Mouse (Mus musculus): ENCODE data around the gene Dnajb12. TPM values are rescaled to one million over a fixed set of nuclear protein-coding genes. Genes with fewer than 3 reads are reported as not detected.

The Dnajb12 gene
- polyA plus RNA-seq, 1 experiment from 2014 or later: 36.0 TPM

DNA sequence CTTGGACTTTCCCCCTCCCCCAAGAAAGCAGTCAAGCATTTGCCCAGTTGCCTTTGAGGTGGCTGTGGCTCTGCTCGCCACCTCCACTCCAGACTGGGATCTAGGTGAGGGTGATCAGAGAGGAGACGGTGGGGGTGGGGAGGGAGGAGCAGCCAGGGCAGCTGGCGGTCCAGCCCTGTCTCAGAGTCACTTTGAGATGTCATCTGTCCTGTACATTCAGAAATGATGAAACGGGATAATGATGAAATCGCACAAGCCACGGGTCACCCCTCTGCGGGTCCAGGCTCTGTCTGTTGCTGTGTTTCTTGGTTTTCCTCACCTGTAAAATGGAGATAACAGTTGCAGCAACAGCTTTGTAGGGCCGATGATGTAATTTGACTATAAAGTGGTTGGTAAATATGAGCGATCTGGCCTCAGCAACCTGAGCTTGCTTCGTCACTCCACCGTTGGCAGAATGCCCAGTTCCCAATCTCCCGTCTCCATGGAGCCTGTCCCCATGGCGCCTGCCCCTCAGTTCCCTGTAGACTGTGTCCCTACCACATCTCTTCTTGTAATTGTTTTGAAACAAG lies 64.1 kb downstream of the Dnajb12 start:
- H3K27me3 ChIP-seq (ENCODE audit: control insufficient read depth, insufficient read depth, low read length): no peaks in the 10 kb centered on the region
- peak overlapping the region; percentile 21; the same call in 1 of the 2 replicates for H3K4me3 ChIP-seq (ENCODE audit: low read length)
- H3K4me1 ChIP-seq (ENCODE audit: control insufficient read depth, insufficient read depth, low read length): peaks cover 11% of the 10 kb centered on the region
- H3K27ac ChIP-seq (ENCODE audit: low read depth, low read length): peak overlapping the region; percentile 53
- no peaks in the 10 kb centered on the region for H3K36me3 ChIP-seq (ENCODE audit: control insufficient read depth, insufficient read depth, low read length)
- peak overlapping the region; percentile 52; the same call in 1 of the 2 replicates for H3K9ac ChIP-seq (ENCODE audit: low read depth, low read length)
- peak; percentile 61 for ATAC-seq (ENCODE audit: low FRiP score, low TSS enrichment)
- peak overlapping the region; percentile 50 for H3K4me2 ChIP-seq (replicated peaks; ENCODE audit: low read depth, low read length)
- 39% methylated on average over 13 of the region's 13 CpGs for WGBS
- H3K9me3 ChIP-seq (ENCODE audit: control insufficient read depth, low read length): no peaks in the 10 kb centered on the region

DNA sequence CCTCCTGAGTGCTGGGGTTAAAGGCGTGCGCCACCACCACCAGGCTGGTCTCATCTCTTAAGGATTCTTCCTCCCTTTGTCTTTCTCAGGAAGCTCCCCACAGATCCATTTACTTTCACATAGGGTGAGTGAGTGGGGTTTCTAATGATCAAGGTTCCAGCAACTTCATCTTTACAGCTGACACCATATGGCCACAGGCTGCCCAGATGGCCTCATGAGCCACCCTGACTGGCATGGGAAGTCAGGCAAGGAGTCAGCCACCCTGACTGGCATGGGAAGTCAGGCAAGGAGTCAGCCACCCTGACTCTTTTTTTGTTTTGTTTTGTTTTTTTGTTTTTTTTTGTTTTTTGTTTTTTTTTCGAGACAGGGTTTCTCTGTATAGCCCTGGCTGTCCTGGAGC lies 66.1 kb downstream of the Dnajb12 start:
- H3K27ac ChIP-seq (ENCODE audit: low read depth, low read length): no peak overlapping the region
- WGBS: 95% methylated on average over 3 of the region's 3 CpGs
- no peak for ATAC-seq (ENCODE audit: low FRiP score, low TSS enrichment)

DNA sequence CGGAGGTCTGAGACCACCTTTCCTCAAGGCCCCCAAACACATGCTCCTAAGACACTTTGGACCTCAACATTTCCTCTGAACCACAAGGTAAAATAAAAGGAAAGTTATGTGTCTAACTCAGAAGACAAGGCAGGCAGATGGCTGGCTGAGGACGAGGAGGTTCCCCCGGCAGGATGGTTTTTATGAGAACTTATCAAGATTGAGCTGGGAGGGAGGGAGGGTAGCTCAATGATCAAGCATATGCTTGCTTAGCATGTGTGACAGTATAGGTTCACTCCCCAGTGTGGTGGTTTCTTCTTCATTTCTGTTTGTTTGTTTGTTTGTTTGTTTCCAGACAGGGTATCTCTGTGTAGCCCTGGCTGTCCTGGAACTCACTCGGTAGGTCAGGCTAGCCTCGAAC lies 67.0 kb downstream of the Dnajb12 start:
- Histone ChIP-seq H3K9me3 (ENCODE audit: control insufficient read depth, low read length) (no peaks in the 10 kb centered on the region), H3K27ac (ENCODE audit: low read depth, low read length) (no peak overlapping the region), H3K36me3 (ENCODE audit: control insufficient read depth, insufficient read depth, low read length) (no peaks in the 10 kb centered on the region), H3K4me1 (ENCODE audit: control insufficient read depth, insufficient read depth, low read length) (peaks cover 29% of the 10 kb centered on the region), H3K27me3 (ENCODE audit: control insufficient read depth, insufficient read depth, low read length) (no peaks in the 10 kb centered on the region), H3K9ac (ENCODE audit: low read depth, low read length) (no peak overlapping the region), H3K4me3 (ENCODE audit: low read length) (no peak overlapping the region), H3K4me2 (replicated peaks; ENCODE audit: low read depth, low read length) (no peak overlapping the region)
- no peak for ATAC-seq (ENCODE audit: low FRiP score, low TSS enrichment)
- WGBS: 88% methylated on average over 5 of the region's 5 CpGs

More for the DNA sequence above, 66.1 kb downstream of the Dnajb12 start:
- Histone ChIP-seq H3K4me2 (replicated peaks; ENCODE audit: low read depth, low read length) (no peak overlapping the region), H3K36me3 (ENCODE audit: control insufficient read depth, insufficient read depth, low read length) (no peaks in the 10 kb centered on the region), H3K9me3 (ENCODE audit: control insufficient read depth, low read length) (no peaks in the 10 kb centered on the region), H3K27me3 (ENCODE audit: control insufficient read depth, insufficient read depth, low read length) (no peaks in the 10 kb centered on the region), H3K9ac (ENCODE audit: low read depth, low read length) (no peak overlapping the region), H3K4me3 (ENCODE audit: low read length) (no peak overlapping the region), H3K4me1 (ENCODE audit: control insufficient read depth, insufficient read depth, low read length) (peaks cover 24% of the 10 kb centered on the region)

DNA sequence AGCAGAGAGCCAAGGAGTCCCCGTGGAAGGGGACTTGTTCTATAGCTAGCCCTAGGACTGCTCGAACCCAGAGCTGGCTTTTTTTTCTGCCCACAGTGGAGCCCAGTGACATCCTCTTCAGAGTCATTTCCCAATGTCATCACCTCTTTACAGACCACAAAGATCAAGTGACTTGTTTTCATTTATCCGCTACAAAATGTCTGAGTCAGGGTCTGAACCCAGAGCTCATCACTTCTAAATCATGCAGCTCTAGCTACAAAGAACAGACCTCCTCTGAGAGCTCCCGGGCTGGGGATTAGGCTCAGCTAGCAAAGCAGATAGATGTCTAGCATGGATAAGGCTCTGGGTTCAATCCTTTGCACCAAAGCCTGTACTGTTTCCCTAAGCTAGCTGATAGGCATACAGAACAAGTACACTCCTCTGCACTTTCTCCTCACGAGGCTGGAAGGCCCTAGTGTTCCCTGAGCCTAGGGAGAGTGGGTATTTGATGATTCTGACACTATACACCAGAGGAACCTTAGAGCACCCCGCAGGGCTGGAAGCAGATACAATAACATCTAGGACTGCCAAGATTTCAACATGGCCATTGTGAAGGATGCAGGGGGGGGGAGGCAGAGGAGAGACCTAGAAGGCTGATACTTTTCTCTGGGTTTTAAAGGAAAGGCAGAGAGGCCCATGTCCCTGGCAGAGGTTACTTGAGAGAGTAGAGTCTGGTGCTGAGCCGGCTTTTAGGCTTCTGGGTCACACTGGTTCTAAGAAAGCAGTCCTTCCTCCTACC lies 68.1 kb downstream of the Dnajb12 start:
- peaks cover 29% of the 10 kb centered on the region for H3K4me1 ChIP-seq (ENCODE audit: control insufficient read depth, insufficient read depth, low read length)
- H3K4me3 ChIP-seq (ENCODE audit: low read length): no peak overlapping the region
- no peak for ATAC-seq (ENCODE audit: low FRiP score, low TSS enrichment)
- WGBS: 58% methylated on average over 7 of the region's 7 CpGs
- H3K9ac ChIP-seq (ENCODE audit: low read depth, low read length): no peak overlapping the region
- H3K36me3 ChIP-seq (ENCODE audit: control insufficient read depth, insufficient read depth, low read length): no peaks in the 10 kb centered on the region
- H3K27me3 ChIP-seq (ENCODE audit: control insufficient read depth, insufficient read depth, low read length): no peaks in the 10 kb centered on the region
- no peaks in the 10 kb centered on the region for H3K9me3 ChIP-seq (ENCODE audit: control insufficient read depth, low read length)
- no peak overlapping the region for H3K4me2 ChIP-seq (replicated peaks; ENCODE audit: low read depth, low read length)
- no peak overlapping the region for H3K27ac ChIP-seq (ENCODE audit: low read depth, low read length)

DNA sequence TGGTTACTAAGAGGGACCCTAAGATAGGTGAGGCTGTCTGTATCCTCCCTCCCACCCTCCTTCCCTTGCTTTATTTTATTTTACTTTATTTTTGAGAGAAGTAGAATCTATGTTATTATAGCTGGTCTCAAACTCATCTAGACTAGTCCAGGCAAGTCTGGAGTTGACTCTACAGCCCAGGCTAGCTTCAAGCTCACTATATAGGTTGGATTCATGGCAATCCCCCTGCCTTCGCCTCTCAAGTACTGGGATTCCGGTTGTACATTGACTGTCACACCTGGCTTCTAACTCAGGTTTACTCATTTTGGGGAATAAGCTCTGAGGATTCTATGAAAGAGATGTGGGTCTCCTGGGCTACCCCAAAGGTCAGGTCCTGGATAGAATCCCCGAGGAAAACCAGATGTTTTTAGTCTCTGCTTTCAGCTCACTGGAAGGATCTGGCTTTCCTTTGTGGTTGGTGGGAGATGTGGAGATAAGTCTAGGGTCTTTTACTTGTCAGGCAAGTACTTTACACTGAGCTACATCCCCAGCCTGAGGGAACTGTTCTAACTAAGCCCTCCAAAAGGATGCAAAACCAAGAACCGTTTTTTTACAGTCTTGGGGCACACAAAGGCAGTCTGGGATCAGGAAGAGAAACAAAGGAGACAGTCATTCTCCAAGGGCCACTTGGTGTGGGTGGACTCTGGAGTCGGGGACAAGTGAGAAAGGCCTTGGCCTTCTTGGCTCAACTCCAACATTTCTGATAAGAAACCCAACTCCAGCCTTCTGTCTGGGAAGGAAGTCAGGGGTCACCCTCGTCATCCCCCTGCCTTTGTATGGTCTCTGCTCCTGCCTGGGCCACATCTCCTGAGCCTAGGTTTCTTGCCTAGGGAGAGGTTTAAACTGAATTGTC lies 69.3 kb downstream of the Dnajb12 start:
- no peak overlapping the region; the same call in 1 of the 2 replicates for H3K9ac ChIP-seq (ENCODE audit: low read depth, low read length)
- H3K27me3 ChIP-seq (ENCODE audit: control insufficient read depth, insufficient read depth, low read length): no peaks in the 10 kb centered on the region
- H3K36me3 ChIP-seq (ENCODE audit: control insufficient read depth, insufficient read depth, low read length): no peaks in the 10 kb centered on the region
- H3K4me3 ChIP-seq (ENCODE audit: low read length): no peak overlapping the region
- H3K27ac ChIP-seq (ENCODE audit: low read depth, low read length): peak overlapping the region; percentile 49; the same call in 1 of the 2 replicates
- WGBS: 44% methylated on average over 6 of the region's 6 CpGs
- no peak for ATAC-seq (ENCODE audit: low FRiP score, low TSS enrichment)
- H3K4me2 ChIP-seq (replicated peaks; ENCODE audit: low read depth, low read length): 0 out of 2 replicates have a peak overlapping the region, but pooled peaks have one; percentile 94
- no peaks in the 10 kb centered on the region for H3K9me3 ChIP-seq (ENCODE audit: control insufficient read depth, low read length)
- H3K4me1 ChIP-seq (ENCODE audit: control insufficient read depth, insufficient read depth, low read length): peaks cover 24% of the 10 kb centered on the region

Other genes with a start within 250 kb of the Dnajb12 start
- 57.0 and 83.3 TPM in 2 replicates for gene Micu1, start 177.1 kb upstream of the Dnajb12 start, polyA plus RNA-seq (2014; fragmentation: Nextera tagmentation; extraction: Ambion mirVana)
- 1.8 and 2.9 TPM in 2 replicates for gene Ddit4, start 72.3 kb downstream of the Dnajb12 start, polyA plus RNA-seq (2014; fragmentation: Nextera tagmentation; extraction: Ambion mirVana)
- 45.8 and 47.4 TPM in 2 replicates for gene Ascc1, start 123.2 kb downstream of the Dnajb12 start, polyA plus RNA-seq (2014; fragmentation: Nextera tagmentation; extraction: Ambion mirVana)
- 106 and 108 TPM in 2 replicates for gene Anapc16, start 123.6 kb downstream of the Dnajb12 start, polyA plus RNA-seq (2014; fragmentation: Nextera tagmentation; extraction: Ambion mirVana)
- 35.7 and 51.3 TPM in 2 replicates for gene Spock2, start 226.7 kb downstream of the Dnajb12 start, polyA plus RNA-seq (2014; fragmentation: Nextera tagmentation; extraction: Ambion mirVana)

Measured in kidney, embryonic 14.5 days (tissue).